Mouse (Mus musculus) forebrain, embryonic 13.5 days (tissue): Measurements from ENCODE around the gene Tmem229b. TPM values are rescaled to one million over a fixed set of nuclear protein-coding genes. Genes with fewer than 3 reads are reported as not detected.
A peak's percentile ranks its signal among the peaks of the same experiment; 100 is the strongest.
"Not testable (repeated sequence)": the region's sequence is repeated elsewhere in the genome, so short reads cannot be mapped to it uniquely, and the experiment has no call there.

Experiments used
- ATAC-seq: fragments of 200-750 bp; cut with Nextera tagmentation; 2 replicates; pipeline ENCODE4 v1.8.0; 2017
- H3K27ac ChIP-seq: fragments of 300-500 bp; sonication (generic); 2 replicates; pipeline ENCODE4 v1.5.1; 2015; ENCODE audit warnings: inconsistent platforms, mild to moderate bottlenecking, moderate library complexity
- H3K27me3 ChIP-seq: fragments of 300-500 bp; sonication (generic); 2 replicates; pipeline ENCODE4 v1.6.1; 2015; ENCODE audit warnings: mild to moderate bottlenecking, inconsistent platforms
- H3K36me3 ChIP-seq: fragments of 300-500 bp; sonication (generic); 2 replicates; pipeline ENCODE4 v1.6.1; 2015; ENCODE audit warnings: mild to moderate bottlenecking, inconsistent platforms; ENCODE audit not compliant: poor library complexity, severe bottlenecking
- H3K4me1 ChIP-seq: fragments of 300-500 bp; sonication (generic); 2 replicates; pipeline ENCODE4 v1.6.1; 2015; ENCODE audit warnings: inconsistent platforms
- H3K4me2 ChIP-seq: fragments of 300-500 bp; sonication (generic); 2 replicates; pipeline ENCODE4 v1.6.1; 2015; ENCODE audit warnings: inconsistent platforms, mild to moderate bottlenecking, moderate library complexity
- H3K4me3 ChIP-seq: fragments of 300-500 bp; sonication (generic); 2 replicates; pipeline ENCODE4 v1.5.1; 2015; ENCODE audit warnings: mild to moderate bottlenecking, inconsistent platforms
- H3K9ac ChIP-seq: fragments of 300-500 bp; sonication (generic); 2 replicates; pipeline ENCODE4 v1.6.1; 2015; ENCODE audit warnings: mild to moderate bottlenecking, inconsistent platforms
- H3K9me3 ChIP-seq: fragments of 300-500 bp; sonication (generic); replicated peaks from 2 replicates; pipeline ENCODE4 v1.6.1; 2016; ENCODE audit warnings: inconsistent platforms
- WGBS: fragments of 180-500 bp; shearing (Covaris S2); methylation state at CpG from one replicate; pipeline ENCODE4 v1.1.7; 2015; 5-methylcytosine and 5-hydroxymethylcytosine counted together
- polyA plus RNA-seq: library from polyadenylated mRNA; unstranded; fragments of >200 nt; fragmentation: Nextera tagmentation; extraction: Ambion mirVana; gene quantifications from 2 replicates; pipeline ENCODE4 v1.2.1, GENCODE M21; 2015

Gene Tmem229b
- polyA plus RNA-seq, 1 experiment from 2014 or later, result 25.3 TPM

- no peak overlapping the region for H3K9ac ChIP-seq
- no peak overlapping the region for H3K4me3 ChIP-seq
- WGBS, result 85% methylated on average over 7 of the region's 7 CpGs
- H3K9me3 ChIP-seq, result no peaks in the 10 kb centered on the region
- no peak overlapping the region for H3K4me2 ChIP-seq
- ATAC-seq, result no peak
- H3K36me3 ChIP-seq, result no peaks in the 10 kb centered on the region
- no peaks in the 10 kb centered on the region for H3K27me3 ChIP-seq
- H3K27ac ChIP-seq, result no peak overlapping the region
- H3K4me1 ChIP-seq, result no peaks in the 10 kb centered on the region
These were observed 67.9 kb downstream of the Tmem229b start for GRCm38 (mm10) chr12:78939393-78940037.

GRCm38 (mm10) chr12:78936494-78936893 lies 70.9 kb downstream of the Tmem229b start:
- no peak overlapping the region for H3K27ac ChIP-seq
- H3K27me3 ChIP-seq, result no peaks in the 10 kb centered on the region
- WGBS, result 73% methylated on average over 4 of the region's 4 CpGs
- no peaks in the 10 kb centered on the region for H3K36me3 ChIP-seq
- H3K4me3 ChIP-seq, result no peak overlapping the region
- no peaks in the 10 kb centered on the region for H3K9me3 ChIP-seq
- no peak overlapping the region for H3K4me2 ChIP-seq
- H3K4me1 ChIP-seq, result no peaks in the 10 kb centered on the region
- no peak overlapping the region for H3K9ac ChIP-seq
- no peak for ATAC-seq

GRCm38 (mm10) chr12:78929900-78930299 lies 77.5 kb downstream of the Tmem229b start:
- WGBS, result 96% methylated on average over 1 of the region's 1 CpGs
- H3K36me3 ChIP-seq, result no peaks in the 10 kb centered on the region

GRCm38 (mm10) chr12:78927287-78927686 lies 80.1 kb downstream of the Tmem229b start:
- Histone ChIP-seq H3K27me3 (no peaks in the 10 kb centered on the region), H3K36me3 (no peaks in the 10 kb centered on the region), H3K9ac (no peak overlapping the region), H3K4me2 (no peak overlapping the region), H3K9me3 (no peaks in the 10 kb centered on the region), H3K4me3 (no peak overlapping the region), H3K27ac (no peak overlapping the region), H3K4me1 (no peaks in the 10 kb centered on the region)
- ATAC-seq, result no peak
- 77% methylated on average over 5 of the region's 5 CpGs for WGBS

More at GRCm38 (mm10) chr12:78929900-78930299, 77.5 kb downstream of the Tmem229b start:
- no peaks in the 10 kb centered on the region for H3K27me3 ChIP-seq
- H3K9ac ChIP-seq, result no peak overlapping the region
- no peak overlapping the region for H3K4me3 ChIP-seq
- H3K4me2 ChIP-seq, result no peak overlapping the region
- no peak overlapping the region for H3K27ac ChIP-seq
- ATAC-seq, result no peak
- H3K9me3 ChIP-seq, result no peaks in the 10 kb centered on the region
- H3K4me1 ChIP-seq, result no peaks in the 10 kb centered on the region

GRCm38 (mm10) chr12:78923539-78924189 lies 83.8 kb downstream of the Tmem229b start:
- WGBS, result 91% methylated on average over 7 of the region's 7 CpGs
- Histone ChIP-seq H3K27ac (no peak overlapping the region), H3K9ac (no peak overlapping the region), H3K9me3 (no peaks in the 10 kb centered on the region), H3K4me1 (peaks cover 5% of the 10 kb centered on the region; the same call in 1 of the 2 replicates), H3K4me3 (no peak overlapping the region), H3K4me2 (no peak overlapping the region), H3K27me3 (no peaks in the 10 kb centered on the region), H3K36me3 (no peaks in the 10 kb centered on the region)
- ATAC-seq, result no peak

- H3K36me3 ChIP-seq, H3K9ac ChIP-seq, H3K4me3 ChIP-seq, H3K4me1 ChIP-seq, H3K4me2 ChIP-seq, H3K27ac ChIP-seq, H3K9me3 ChIP-seq, H3K27me3 ChIP-seq, ATAC-seq: not testable (repeated sequence)
These were observed 84.5 kb downstream of the Tmem229b start for GRCm38 (mm10) chr12:78922977-78923376.

- no peak overlapping the region for H3K9ac ChIP-seq
- no peak overlapping the region for H3K4me2 ChIP-seq
- no peak overlapping the region for H3K27ac ChIP-seq
- ATAC-seq, result no peak
- H3K4me3 ChIP-seq, result no peak overlapping the region
- H3K4me1 ChIP-seq, result peaks cover 5% of the 10 kb centered on the region; the same call in 1 of the 2 replicates
- H3K36me3 ChIP-seq, result no peaks in the 10 kb centered on the region
- no peaks in the 10 kb centered on the region for H3K9me3 ChIP-seq
- H3K27me3 ChIP-seq, result no peaks in the 10 kb centered on the region
- WGBS, result 81% methylated on average over 3 of the region's 3 CpGs
These were observed 85.4 kb downstream of the Tmem229b start for GRCm38 (mm10) chr12:78922058-78922457.

- no peak overlapping the region for H3K27ac ChIP-seq
- no peak overlapping the region for H3K4me3 ChIP-seq
- no peak overlapping the region for H3K4me2 ChIP-seq
- ATAC-seq, result no peak
- no peak overlapping the region for H3K9ac ChIP-seq
- no peaks in the 10 kb centered on the region for H3K9me3 ChIP-seq
- no peaks in the 10 kb centered on the region for H3K36me3 ChIP-seq
- WGBS, result 79% methylated on average over 4 of the region's 4 CpGs
- peaks cover 5% of the 10 kb centered on the region; the same call in 1 of the 2 replicates for H3K4me1 ChIP-seq
- H3K27me3 ChIP-seq, result no peaks in the 10 kb centered on the region
These were observed 86.0 kb downstream of the Tmem229b start for GRCm38 (mm10) chr12:78921421-78921820.

- WGBS, result 34% methylated on average over 16 of the region's 16 CpGs
- H3K9me3 ChIP-seq, result no peaks in the 10 kb centered on the region
- peak; percentile 86 for ATAC-seq
- H3K27me3 ChIP-seq, result peaks cover 5% of the 10 kb centered on the region; the same call in 1 of the 2 replicates
- no peak overlapping the region for H3K27ac ChIP-seq
- H3K4me2 ChIP-seq, result peak overlapping the region; percentile 4; the same call in 1 of the 2 replicates
- H3K4me1 ChIP-seq, result peaks cover 5% of the 10 kb centered on the region; the same call in 1 of the 2 replicates
- H3K9ac ChIP-seq, result no peak overlapping the region
- no peak overlapping the region for H3K4me3 ChIP-seq
- H3K36me3 ChIP-seq, result no peaks in the 10 kb centered on the region
These were observed 88.2 kb downstream of the Tmem229b start for GRCm38 (mm10) chr12:78919079-78919712.

- H3K4me1 ChIP-seq, result peaks cover 5% of the 10 kb centered on the region; the same call in 1 of the 2 replicates
- H3K36me3 ChIP-seq, result no peaks in the 10 kb centered on the region
- no peaks in the 10 kb centered on the region for H3K9me3 ChIP-seq
- H3K27ac ChIP-seq, result no peak overlapping the region
- no peak overlapping the region for H3K4me3 ChIP-seq
- ATAC-seq, result peak; percentile 83
- WGBS, result 12% methylated on average over 10 of the region's 11 CpGs
- H3K4me2 ChIP-seq, result peak overlapping the region; percentile 47
- H3K27me3 ChIP-seq, result peaks cover 13% of the 10 kb centered on the region
- H3K9ac ChIP-seq, result no peak overlapping the region
These were observed 89.0 kb downstream of the Tmem229b start for GRCm38 (mm10) chr12:78918227-78919078.

GRCm38 (mm10) chr12:78916278-78916677 lies 91.1 kb downstream of the Tmem229b start:
- H3K9ac ChIP-seq, result no peak overlapping the region
- peaks cover 15% of the 10 kb centered on the region for H3K4me1 ChIP-seq
- H3K36me3 ChIP-seq, result no peaks in the 10 kb centered on the region
- no peak overlapping the region for H3K4me3 ChIP-seq
- ATAC-seq, result no peak
- no peak overlapping the region for H3K4me2 ChIP-seq
- 76% methylated on average over 3 of the region's 3 CpGs for WGBS
- H3K9me3 ChIP-seq, result no peaks in the 10 kb centered on the region
- no peak overlapping the region for H3K27ac ChIP-seq
- H3K27me3 ChIP-seq, result peaks cover 33% of the 10 kb centered on the region
